Mouse (Mus musculus) bone marrow macrophage, adult 2 months (primary cell): ENCODE measurements at regions not wholly inside any gene's neighbourhood (a gene's known extent, or its start where the extent isn't known, plus 50 kb on each side); places are given as distances from the start of the nearest gene placed in this dataset.

Experiments
- CTCF ChIP-seq: IDR thresholded peaks from 2 replicates; pipeline ENCODE4 v1.5.1; 2012; ENCODE audit warnings: low read depth, mild to moderate bottlenecking, low read length, moderate library complexity
- POLR2A ChIP-seq: IDR thresholded peaks from 2 replicates; pipeline ENCODE4 v1.6.1; 2012; ENCODE audit warnings: mild to moderate bottlenecking, low read depth, low read length, borderline replicate concordance

- TF ChIP-seq POLR2A: no peak
- no peak for TF ChIP-seq CTCF
Measured at GRCm38 (mm10) chr2:146787132-146787810, 68.4 kb upstream of the Kiz start.
